9 mouse cellular contexts compared by ENCODE assay signal in the genomic region with DNA sequence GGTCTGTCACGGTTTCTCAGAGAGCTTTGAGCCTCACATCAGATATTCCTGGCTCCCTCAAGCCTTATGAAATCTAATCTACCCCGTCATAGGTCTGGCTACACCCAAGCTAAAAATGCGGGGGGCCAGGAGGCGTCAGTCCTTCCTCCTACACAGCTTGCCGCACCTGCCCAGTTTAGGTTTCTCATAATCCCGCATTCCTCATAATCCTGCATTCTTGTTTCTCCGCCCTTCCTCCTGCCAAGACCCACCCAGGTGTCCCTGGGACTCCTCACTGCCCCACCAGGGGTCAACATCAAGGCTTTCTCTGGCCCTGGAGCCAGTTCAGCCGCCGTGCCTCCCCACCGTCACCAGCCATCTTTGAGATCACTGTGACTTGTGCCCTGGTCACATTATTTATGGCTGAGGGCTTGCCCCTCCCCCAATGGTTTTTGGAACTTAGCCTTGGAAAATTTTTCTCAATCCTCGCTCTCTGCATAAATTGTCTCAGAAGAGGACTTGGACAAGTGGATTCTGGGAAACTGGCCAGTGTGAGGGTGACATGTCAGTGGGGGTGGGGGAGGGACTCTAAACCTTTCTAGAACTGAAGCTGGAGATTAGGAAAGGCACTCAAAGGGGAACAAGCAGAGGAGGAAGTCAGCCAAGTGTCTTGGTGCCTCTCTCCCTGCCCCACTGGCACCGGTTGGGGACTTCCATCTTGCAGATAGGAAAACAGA. TPM values are rescaled to one million over a fixed set of nuclear protein-coding genes. Genes with fewer than 3 reads are reported as not detected.
DNase-seq lines count a peak whose midpoint lies in the region; ATAC-seq and TF ChIP-seq lines count a peak whose summit lies in the region.
"Had no signal": no experiment of that assay in that cellular context is flagged by ENCODE, and none has a peak within 500 bp of the region (broad histone marks: within the 10 kb centered on the region; RNA-seq: fewer than 3 reads in every experiment).

No protein-coding gene starts in this region.

- no peak overlapping the region for H3K9ac ChIP-seq in lung, postnatal 0 days (replicated peaks; ENCODE audit: low read depth)

- H3K9me3 ChIP-seq in lung, postnatal 0 days (ENCODE audit: low read length): no peaks in the 10 kb centered on the region

- DNase-seq in 3134 (ENCODE audit: extremely low read depth, insufficient read length, low spot score) (peak; percentile 90), MEL-GATA-1-ER (ENCODE audit: extremely low read depth, low read depth) (peak; percentile 81)
- DNase-seq in cerebellum, postnatal 10 days: peak; percentile 88 to 90
- DNase-seq in heart, adult 8-10 months (ENCODE audit: low spot score): peak; percentile 61
- peak; percentile 85 to 86 for DNase-seq in kidney, postnatal 25 days
- DNase-seq in lung, postnatal 0 days (ENCODE audit: low spot score): peak; percentile 97
- DNase-seq in yolk sac, embryonic 10.5 days (ENCODE audit: low spot score): no peak
- no peak for DNase-seq in thymus, postnatal 14 days

- TF ChIP-seq EP300 in lung, postnatal 0 days (IDR thresholded peaks at IDR 0.05): peak; percentile 98

- TF ChIP-seq CTCF in lung, postnatal 0 days (IDR thresholded peaks at IDR 0.05): no peak; the same call in none of the 2 replicates

- no peaks in the 10 kb centered on the region for H3K36me3 ChIP-seq in lung, postnatal 0 days (ENCODE audit: insufficient read depth, low read length)

- H3K4me3 ChIP-seq in lung, postnatal 0 days (ENCODE audit: low read depth, low read length): no peak overlapping the region
- H3K4me3 ChIP-seq: megakaryocyte, embryonic 14.5 days had no signal

- peak overlapping the region; percentile 44 for H3K4me2 ChIP-seq in lung, postnatal 0 days (replicated peaks; ENCODE audit: low read depth, low read length)

- 23% methylated on average over 12 of the region's 12 CpGs for WGBS in lung, postnatal 0 days

- peaks cover 32% of the 10 kb centered on the region for H3K4me1 ChIP-seq in lung, postnatal 0 days (ENCODE audit: insufficient read depth, low read depth, low read length)

- peak; percentile 63 for ATAC-seq in lung, postnatal 0 days

- H3K27me3 ChIP-seq in lung, postnatal 0 days (replicated peaks; ENCODE audit: insufficient read depth, low read length): no peaks in the 10 kb centered on the region

- H3K27ac ChIP-seq in lung, postnatal 0 days (ENCODE audit: low read length): peak overlapping the region; percentile 93

RNA-seq across cellular contexts. Expression of a gene that starts 23.2 kb away (rescaled TPM):
- total RNA-seq in heart, adult 8-10 months (2022): 1 to 10 TPM; 3.0 to 3.4 (median 3.3) TPM
- 11.2 and 11.5 TPM in 2 replicates for polyA plus RNA-seq in lung, postnatal 0 days (2015; fragmentation: Nextera tagmentation; extraction: Ambion mirVana)

RNA-seq across cellular contexts. Expression of a gene that starts 30.3 kb away (rescaled TPM):
- under 1 TPM in 3 of 4 experiments, not detected in 1; 0.13 to 0.25 (median 0.14) TPM for total RNA-seq in heart, adult 8-10 months (2022)
- 0.81 and 0.95 TPM in 2 replicates for polyA plus RNA-seq in lung, postnatal 0 days (2015; fragmentation: Nextera tagmentation; extraction: Ambion mirVana)

RNA-seq across cellular contexts. Expression of a gene that starts 40.1 kb away (rescaled TPM):
- total RNA-seq in heart, adult 8-10 months (2022): 1 to 10 TPM; 3.2 to 5.2 (median 4.4) TPM
- 5.2 and 6.0 TPM in 2 replicates for polyA plus RNA-seq in lung, postnatal 0 days (2015; fragmentation: Nextera tagmentation; extraction: Ambion mirVana)

Comparison
In these comparisons a context has a peak if more than half of its experiments do, and no peak if none do; other contexts are left out.
1. DNase-seq: peak in 3134 (single experiment), MEL-GATA-1-ER (single experiment), cerebellum, postnatal 10 days (2 of 2), heart, adult 8-10 months (single experiment), kidney, postnatal 25 days (2 of 2) and lung, postnatal 0 days (single experiment); none in yolk sac, embryonic 10.5 days (single experiment) and thymus, postnatal 14 days (single experiment).